Mouse (Mus musculus) liver, embryonic 14.5 days (tissue): ENCODE measurements around the gene Jup.

Source experiments
- CTCF ChIP-seq: IDR thresholded peaks from 2 replicates; pipeline ENCODE4 v1.5.1; 2016; ENCODE audit warnings: antibody characterized with exemption, low read depth, control low read depth
- EP300 ChIP-seq: IDR thresholded peaks from 2 replicates; pipeline ENCODE4 v1.6.1; 2016; ENCODE audit warnings: antibody characterized with exemption, low read depth

DNA sequence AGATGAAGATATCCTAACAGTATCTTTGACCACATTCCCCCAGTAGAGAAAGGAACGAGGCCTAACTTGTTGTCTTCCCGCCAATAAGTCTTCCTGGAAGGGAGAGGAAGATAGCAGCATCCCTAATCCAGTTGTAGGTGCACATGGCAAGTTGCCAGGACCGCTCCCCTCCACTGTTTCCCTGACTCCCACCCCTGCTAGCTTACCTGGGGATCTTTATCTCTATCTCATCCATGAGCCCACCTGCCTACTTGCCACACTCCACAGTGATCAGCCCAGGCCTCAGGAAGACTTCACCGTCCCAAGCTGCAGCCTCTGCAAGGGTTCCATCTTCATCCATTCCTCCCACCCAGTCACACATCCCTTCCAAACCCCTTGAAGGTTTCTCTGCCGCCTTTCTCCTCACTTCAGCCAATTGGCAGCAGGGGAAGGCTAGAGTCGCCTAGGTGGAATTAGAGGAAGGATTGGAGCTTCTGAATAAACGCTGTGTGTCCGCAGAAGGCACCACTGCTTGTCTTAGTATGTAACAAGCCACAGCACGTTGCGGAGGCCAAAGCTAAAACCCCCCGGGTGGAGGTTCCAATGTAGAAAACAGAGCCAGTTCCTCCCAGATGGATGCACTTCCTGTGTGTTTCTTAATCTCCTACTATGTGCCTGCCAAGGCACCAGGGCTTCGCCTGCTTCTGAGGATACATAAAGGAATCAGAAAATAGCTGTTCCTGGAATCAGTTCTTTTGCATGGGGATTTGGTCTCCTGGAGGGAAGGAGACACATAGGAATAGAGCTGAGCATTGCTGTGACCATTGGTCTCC, 2.4 kb upstream of the Jup start:
- TF ChIP-seq CTCF (no peak), EP300 (no peak)
